Mouse (Mus musculus): ENCODE measurements around the gene Gm21953. TPM values are rescaled to one million over a fixed set of nuclear protein-coding genes. Genes with fewer than 3 reads are reported as not detected.
"Not testable (repeated sequence)": the region's sequence is repeated elsewhere in the genome, so short reads cannot be mapped to it uniquely, and the experiment has no call there.

Gm21953 gene
- polyA plus RNA-seq (2012; rRNA removed) = not detected in 2 replicates

DNA sequence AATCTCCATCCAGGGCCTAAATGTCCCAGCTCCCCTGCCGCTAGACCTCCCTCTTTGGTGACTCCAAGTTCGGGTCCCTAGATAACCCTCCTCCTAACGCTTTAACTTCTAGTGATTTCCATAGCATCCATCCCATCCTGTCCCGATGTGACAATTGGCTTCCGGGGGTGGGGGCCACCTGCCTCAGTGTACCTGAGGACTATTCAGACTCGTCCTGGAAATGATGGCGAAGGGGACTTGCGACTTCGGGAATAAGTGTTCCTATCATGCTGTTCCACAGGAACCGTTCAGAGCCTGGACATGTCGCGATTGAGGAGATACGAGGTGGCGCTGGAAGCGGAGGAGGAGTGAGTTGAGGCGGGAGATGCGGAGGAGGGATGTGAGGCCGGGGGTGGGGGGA, at the start of gene Gm21953:
TSS of gene Gm21953 (plus strand) at position 301 of the 400 bp plus-strand sequence.
- H3K27ac ChIP-seq (ENCODE audit: insufficient read depth, low read depth, low read length); H3K4me1 ChIP-seq (ENCODE audit: control insufficient read depth, insufficient read depth, insufficient read length, low read length); H3K36me3 ChIP-seq (ENCODE audit: control insufficient read depth, insufficient read depth, low read length); H3K27me3 ChIP-seq (ENCODE audit: control insufficient read depth, insufficient read depth, low read length); H3K4me3 ChIP-seq (ENCODE audit: low read depth, low read length): not testable (repeated sequence)
- no CpG with 5 or more reads among the region's 18 CpGs for WGBS

DNA sequence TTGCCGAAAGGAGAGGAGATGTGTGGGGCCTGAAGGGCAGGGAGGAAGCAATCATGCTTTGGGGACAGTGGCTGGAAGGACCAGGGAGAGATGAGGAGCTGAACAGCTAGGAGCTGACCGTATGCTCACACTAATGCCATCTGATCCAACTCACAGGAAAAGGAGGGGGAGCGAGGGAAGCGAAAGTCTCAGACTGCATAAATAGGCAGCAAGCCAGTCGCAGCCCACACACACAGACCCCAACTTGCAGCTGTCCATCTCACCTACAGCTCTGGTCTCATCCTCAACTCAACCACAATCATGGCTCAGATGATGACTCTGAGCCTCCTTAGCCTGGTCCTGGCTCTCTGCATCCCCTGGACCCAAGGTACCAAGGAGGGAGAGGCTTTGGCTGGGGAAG, 38.6 kb upstream of the Gm21953 start, which contains the start of gene Ccl21b:
TSS of gene Ccl21b (plus strand) at position 301 of the 400 bp plus-strand sequence.
- no CpG with 5 or more reads among the region's 5 CpGs for WGBS
- not testable (repeated sequence) for H3K27ac ChIP-seq (ENCODE audit: insufficient read depth, low read depth, low read length); H3K4me1 ChIP-seq (ENCODE audit: control insufficient read depth, insufficient read depth, insufficient read length, low read length); H3K4me3 ChIP-seq (ENCODE audit: low read depth, low read length); H3K36me3 ChIP-seq (ENCODE audit: control insufficient read depth, insufficient read depth, low read length); H3K27me3 ChIP-seq (ENCODE audit: control insufficient read depth, insufficient read depth, low read length)

DNA sequence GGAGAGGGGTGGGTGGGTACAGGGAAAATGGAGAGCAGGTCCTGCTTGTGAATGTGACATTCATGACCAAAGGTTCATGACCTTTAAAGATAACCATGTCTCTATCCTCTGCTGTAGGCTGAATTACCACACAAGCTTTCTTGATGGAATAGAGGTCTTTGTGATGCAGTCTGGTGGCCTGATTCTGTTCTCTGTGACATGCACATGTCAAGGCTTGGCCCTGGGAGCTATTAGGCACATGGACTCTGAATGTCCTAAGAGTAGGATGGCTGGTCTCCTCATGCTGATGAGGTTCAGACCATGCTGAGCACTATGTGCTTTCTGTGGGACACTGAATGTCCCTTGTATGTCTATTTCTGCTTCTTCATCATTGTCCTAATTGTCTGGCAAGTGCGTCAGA, 24.0 kb downstream of the Gm21953 start, which contains the start of gene Fam205a3:
TSS of gene Fam205a3 (plus strand) at position 301 of the 400 bp plus-strand sequence.
- not testable (repeated sequence) for H3K27me3 ChIP-seq (ENCODE audit: control insufficient read depth, insufficient read depth, low read length); H3K27ac ChIP-seq (ENCODE audit: insufficient read depth, low read depth, low read length); H3K4me3 ChIP-seq (ENCODE audit: low read depth, low read length); H3K36me3 ChIP-seq (ENCODE audit: control insufficient read depth, insufficient read depth, low read length); H3K4me1 ChIP-seq (ENCODE audit: control insufficient read depth, insufficient read depth, insufficient read length, low read length)
- WGBS = no CpG with 5 or more reads among the region's 1 CpGs

Other genes starting within 250 kb of the Gm21953 start
- not detected in 2 replicates for gene Gm3893, start 203.1 kb upstream of the Gm21953 start, polyA plus RNA-seq (2012; rRNA removed)
- not detected in 2 replicates for gene Gm13304, start 179.4 kb upstream of the Gm21953 start, polyA plus RNA-seq (2012; rRNA removed)
- not detected in 2 replicates for gene Gm13306, start 140.8 kb upstream of the Gm21953 start, polyA plus RNA-seq (2012; rRNA removed)
- not detected in 2 replicates for gene Gm13305, start 125.7 kb upstream of the Gm21953 start, polyA plus RNA-seq (2012; rRNA removed)
- not detected in 2 replicates for gene Gm10600, start 53.6 kb upstream of the Gm21953 start, polyA plus RNA-seq (2012; rRNA removed)
- gene Ccl21b, start 38.5 kb upstream of the Gm21953 start, polyA plus RNA-seq (2012; rRNA removed) = 0.57 TPM in 1 of 2 replicates, not detected in the other
- gene Fam205a3, start 24.1 kb downstream of the Gm21953 start, polyA plus RNA-seq (2012; rRNA removed) = not detected in 2 replicates
- gene Gm21586, start 145.1 kb downstream of the Gm21953 start, polyA plus RNA-seq (2012; rRNA removed) = not detected in 2 replicates
- not detected in 2 replicates for gene Gm2163, start 172.5 kb downstream of the Gm21953 start, polyA plus RNA-seq (2012; rRNA removed)
- gene Fam205a2, start 233.9 kb downstream of the Gm21953 start, polyA plus RNA-seq (2012; rRNA removed) = not detected in 2 replicates